Mouse (Mus musculus) forebrain, embryonic 16.5 days (tissue): ENCODE data around the gene Aip. TPM values are rescaled to one million over a fixed set of nuclear protein-coding genes. Genes with fewer than 3 reads are reported as not detected.
A peak's percentile ranks its signal among the peaks of the same experiment; 100 is the strongest.

Source experiments
- ATAC-seq: fragments of 200-750 bp; cut with Nextera tagmentation; 2 replicates; pipeline ENCODE4 v1.8.0; 2017; ENCODE audit warnings: mild to moderate bottlenecking, moderate library complexity
- H3K27ac ChIP-seq: fragments of 300-500 bp; sonication (generic); 2 replicates; pipeline ENCODE4 v1.5.1; 2014; ENCODE audit warnings: low read length, control low read depth
- H3K27me3 ChIP-seq: fragments of 300-500 bp; sonication (generic); replicated peaks from 2 replicates; pipeline ENCODE4 v1.6.1; 2014; ENCODE audit warnings: low read length; ENCODE audit not compliant: control insufficient read depth, insufficient read depth
- H3K36me3 ChIP-seq: fragments of 300-500 bp; sonication (generic); 2 replicates; pipeline ENCODE4 v1.6.1; 2014; ENCODE audit not compliant: control insufficient read depth, insufficient read depth
- H3K4me1 ChIP-seq: fragments of 300-500 bp; sonication (generic); replicated peaks from 2 replicates; pipeline ENCODE4 v1.6.1; 2014; ENCODE audit warnings: low read length; ENCODE audit not compliant: control insufficient read depth, insufficient read depth
- H3K4me2 ChIP-seq: fragments of 300-500 bp; sonication (generic); 2 replicates; pipeline ENCODE4 v1.6.1; 2014; ENCODE audit warnings: mild to moderate bottlenecking, low read length, control low read depth
- H3K4me3 ChIP-seq: fragments of 300-500 bp; sonication (generic); replicated peaks from 2 replicates; pipeline ENCODE4 v1.5.1; 2014; ENCODE audit warnings: mild to moderate bottlenecking, low read length, control low read depth
- H3K9ac ChIP-seq: fragments of 300-500 bp; sonication (generic); replicated peaks from 2 replicates; pipeline ENCODE4 v1.6.1; 2014; ENCODE audit warnings: low read depth, low read length, control low read depth
- H3K9me3 ChIP-seq: fragments of 300-500 bp; sonication (generic); 2 replicates; pipeline ENCODE4 v1.6.1; 2016; ENCODE audit warnings: low read length; ENCODE audit not compliant: control insufficient read depth
- WGBS: fragments of 180-500 bp; shearing (Covaris S2); extraction: QIAGEN DNeasy Blood & Tissue Kit; methylation state at CpG from one replicate; pipeline ENCODE4 v1.1.7; 2014; 5-methylcytosine and 5-hydroxymethylcytosine counted together
- polyA plus RNA-seq: library from polyadenylated mRNA; unstranded; fragments of >200 nt; fragmentation: Nextera tagmentation; extraction: Ambion mirVana; gene quantifications from 2 replicates; pipeline ENCODE4 v1.2.1, GENCODE M21; 2015

The Aip gene
- polyA plus RNA-seq, 1 experiment from 2014 or later = 91.6 TPM

DNA sequence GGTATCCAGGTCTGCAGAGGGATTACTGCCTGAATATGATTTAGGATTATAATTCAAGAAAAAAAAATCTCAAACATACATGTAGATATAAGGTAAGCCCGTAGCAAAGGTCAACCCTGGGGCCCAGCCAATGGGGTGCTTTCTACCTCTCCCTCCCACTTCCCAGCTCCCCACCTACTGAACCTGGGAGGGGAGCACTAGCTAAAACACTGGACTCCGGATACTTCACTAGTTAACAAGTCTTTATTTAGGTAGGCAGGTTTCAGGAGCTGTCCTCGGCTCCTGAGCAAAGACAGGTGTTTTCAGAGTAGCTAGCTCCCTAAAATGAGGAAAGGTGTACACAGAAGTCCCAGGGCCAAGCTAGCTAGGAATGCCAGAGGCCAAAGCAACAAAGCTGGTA lies 38.4 kb upstream of the Aip start:
- no peaks in the 10 kb centered on the region for H3K9me3 ChIP-seq
- H3K27me3 ChIP-seq = no peaks in the 10 kb centered on the region
- peaks cover 4% of the 10 kb centered on the region for H3K36me3 ChIP-seq
- H3K9ac ChIP-seq = no peak overlapping the region
- no peak overlapping the region for H3K4me3 ChIP-seq
- no peak overlapping the region for H3K4me2 ChIP-seq
- no peak for ATAC-seq
- peaks cover 15% of the 10 kb centered on the region for H3K4me1 ChIP-seq
- WGBS = 78% methylated on average over 3 of the region's 3 CpGs
- H3K27ac ChIP-seq = no peak overlapping the region

DNA sequence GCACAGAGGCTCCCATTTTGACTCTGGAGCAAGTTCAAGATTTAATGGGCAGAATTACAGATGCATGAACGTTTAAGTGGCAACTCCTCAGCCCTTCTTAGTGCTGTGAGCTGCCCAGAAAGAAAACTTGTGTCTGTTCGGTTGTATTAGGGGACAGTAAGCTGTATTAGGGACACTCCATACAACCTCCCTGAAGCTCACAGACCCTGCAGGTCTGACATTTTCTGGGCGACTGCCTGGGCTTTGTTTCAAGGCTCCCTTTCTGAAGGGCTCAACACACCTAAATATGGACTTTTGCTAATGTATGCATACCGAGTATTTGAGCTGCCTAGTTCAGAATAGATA lies 37.9 kb upstream of the Aip start:
- peak overlapping the region; percentile 59 for H3K4me2 ChIP-seq
- peak overlapping the region; percentile 77 for H3K27ac ChIP-seq
- ATAC-seq = peak; percentile 30; the same call in 1 of the 2 replicates
- H3K9ac ChIP-seq = peak overlapping the region; percentile 56
- H3K4me1 ChIP-seq = peaks cover 15% of the 10 kb centered on the region
- 30% methylated on average over 4 of the region's 4 CpGs for WGBS
- H3K36me3 ChIP-seq = peaks cover 10% of the 10 kb centered on the region
- H3K9me3 ChIP-seq = no peaks in the 10 kb centered on the region
- peak overlapping the region; percentile 66 for H3K4me3 ChIP-seq
- H3K27me3 ChIP-seq = no peaks in the 10 kb centered on the region

GRCm38 (mm10) chr19:4162646-4163542 lies 37.2 kb upstream of the Aip start, which contains the start of gene Rps6kb2:
Gene Rps6kb2, minus strand, starts transcription at chr19:4163354.
- H3K27me3 ChIP-seq = no peaks in the 10 kb centered on the region
- peaks cover 14% of the 10 kb centered on the region for H3K36me3 ChIP-seq
- H3K9ac ChIP-seq = peak within 1 kb of the TSS; percentile 72
- 6% methylated on average over 42 of the region's 42 CpGs for WGBS
- H3K4me3 ChIP-seq = peak within 1 kb of the TSS; percentile 66
- peak; percentile 93 for ATAC-seq
- H3K4me2 ChIP-seq = peak within 1 kb of the TSS; percentile 63
- no peaks in the 10 kb centered on the region for H3K9me3 ChIP-seq
- H3K27ac ChIP-seq = peak within 1 kb of the TSS; percentile 77
- H3K4me1 ChIP-seq = peaks cover 15% of the 10 kb centered on the region

DNA sequence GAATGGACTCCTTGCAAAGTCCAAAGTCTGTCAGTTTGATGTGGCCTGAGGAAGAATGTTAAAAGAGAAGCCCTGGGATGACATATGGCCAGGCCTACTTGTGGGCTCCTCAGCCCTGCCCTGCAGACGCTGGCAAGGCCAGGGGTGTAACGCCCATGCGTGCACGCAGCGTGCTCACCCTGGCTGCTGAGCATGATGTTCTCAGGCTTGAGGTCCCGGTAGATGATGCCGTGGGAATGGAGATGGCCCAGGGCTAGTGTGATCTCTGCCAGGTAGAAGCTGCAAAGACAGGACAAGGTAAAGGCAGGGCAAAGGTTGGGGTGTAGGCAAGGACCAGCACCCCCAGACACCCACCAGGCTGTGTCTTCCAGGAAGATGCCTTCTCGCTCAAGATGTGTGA lies 33.4 kb upstream of the Aip start:
- Histone ChIP-seq H3K9ac (no peak overlapping the region), H3K36me3 (peaks cover 18% of the 10 kb centered on the region), H3K27me3 (no peaks in the 10 kb centered on the region), H3K4me2 (no peak overlapping the region), H3K9me3 (no peaks in the 10 kb centered on the region), H3K27ac (no peak overlapping the region), H3K4me1 (peaks cover 15% of the 10 kb centered on the region), H3K4me3 (no peak overlapping the region)
- ATAC-seq = no peak
- WGBS = 96% methylated on average over 8 of the region's 8 CpGs

GRCm38 (mm10) chr19:4156771-4157170 lies 31.1 kb upstream of the Aip start:
- 85% methylated on average over 12 of the region's 12 CpGs for WGBS
- Histone ChIP-seq H3K9ac (no peak overlapping the region), H3K4me1 (peaks cover under 1% of the 10 kb centered on the region), H3K4me3 (no peak overlapping the region), H3K36me3 (peaks cover 18% of the 10 kb centered on the region), H3K4me2 (no peak overlapping the region), H3K9me3 (no peaks in the 10 kb centered on the region), H3K27me3 (no peaks in the 10 kb centered on the region), H3K27ac (no peak overlapping the region)
- no peak for ATAC-seq

- Histone ChIP-seq H3K4me3 (no peak overlapping the region), H3K4me1 (no peaks in the 10 kb centered on the region), H3K27me3 (no peaks in the 10 kb centered on the region), H3K4me2 (no peak overlapping the region), H3K36me3 (peaks cover 21% of the 10 kb centered on the region), H3K27ac (no peak overlapping the region), H3K9me3 (no peaks in the 10 kb centered on the region), H3K9ac (no peak overlapping the region)
- ATAC-seq = no peak
- 69% methylated on average over 20 of the region's 20 CpGs for WGBS
Observed at GRCm38 (mm10) chr19:4156073-4156579, 30.5 kb upstream of the Aip start.

GRCm38 (mm10) chr19:4155223-4156072 lies 29.8 kb upstream of the Aip start:
- Histone ChIP-seq H3K27ac (no peak overlapping the region), H3K36me3 (peaks cover 24% of the 10 kb centered on the region), H3K4me3 (no peak overlapping the region), H3K4me1 (no peaks in the 10 kb centered on the region), H3K9ac (no peak overlapping the region), H3K27me3 (no peaks in the 10 kb centered on the region), H3K4me2 (no peak overlapping the region), H3K9me3 (no peaks in the 10 kb centered on the region)
- 70% methylated on average over 6 of the region's 6 CpGs for WGBS
- no peak for ATAC-seq

GRCm38 (mm10) chr19:4154437-4155222 lies 29.0 kb upstream of the Aip start:
- no peaks in the 10 kb centered on the region for H3K9me3 ChIP-seq

More at GRCm38 (mm10) chr19:4154437-4155222, 29.0 kb upstream of the Aip start:
- no peak overlapping the region for H3K9ac ChIP-seq
- WGBS = 85% methylated on average over 13 of the region's 13 CpGs
- no peak for ATAC-seq
- H3K27me3 ChIP-seq = no peaks in the 10 kb centered on the region
- H3K36me3 ChIP-seq = peaks cover 24% of the 10 kb centered on the region
- H3K4me3 ChIP-seq = no peak overlapping the region
- peaks cover 7% of the 10 kb centered on the region for H3K4me1 ChIP-seq
- H3K4me2 ChIP-seq = no peak overlapping the region
- H3K27ac ChIP-seq = no peak overlapping the region
